Mouse (Mus musculus) ovary, postnatal 14 days (tissue): ENCODE data around the gene Plpp3.

ENCODE experiments used
- DNase-seq: peaks from one replicate; pipeline ENCODE4 v3.0.0; 2022; ENCODE audit warnings: low spot score

Gene Plpp3

DNA sequence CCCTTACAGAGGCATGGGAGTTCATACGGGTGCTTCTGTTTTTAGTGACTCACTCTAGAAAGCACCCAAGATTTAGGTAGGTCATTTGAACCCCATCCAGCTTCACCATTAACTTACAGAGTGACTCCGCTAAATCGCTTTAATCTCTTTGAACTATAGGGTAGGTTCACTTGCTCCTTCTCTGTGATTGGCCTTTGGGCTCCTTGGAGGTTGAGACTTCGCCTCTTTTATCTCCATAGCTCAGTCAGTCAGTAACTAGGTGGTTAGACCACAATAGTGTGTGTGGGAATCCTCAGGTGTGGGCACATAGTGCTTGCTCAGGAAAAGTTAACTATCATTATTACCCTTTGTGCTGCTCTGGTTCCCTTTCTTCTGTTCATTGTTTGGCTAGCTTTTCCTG, 33.7 kb downstream of the Plpp3 start:
- no peak for DNase-seq

DNA sequence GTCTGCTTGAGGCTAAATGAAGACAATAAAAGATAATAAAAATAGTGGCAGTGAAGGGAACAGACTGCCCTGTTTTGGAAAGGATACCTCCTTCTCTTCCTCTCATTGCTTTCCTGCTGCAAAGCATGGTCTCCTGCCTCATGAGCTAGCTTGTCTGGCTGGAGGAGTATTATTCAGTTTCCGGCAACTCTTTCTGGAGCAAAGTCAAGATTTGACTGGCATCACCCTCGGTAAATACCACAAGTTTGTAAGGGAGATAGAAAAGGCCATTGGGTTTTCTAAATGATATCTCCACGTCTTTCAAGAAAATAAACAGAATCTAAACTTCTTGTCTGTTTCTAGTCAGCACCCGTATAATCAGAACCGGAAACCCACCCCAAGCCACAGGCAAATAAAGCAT, 34.4 kb downstream of the Plpp3 start:
- no peak for DNase-seq

DNA sequence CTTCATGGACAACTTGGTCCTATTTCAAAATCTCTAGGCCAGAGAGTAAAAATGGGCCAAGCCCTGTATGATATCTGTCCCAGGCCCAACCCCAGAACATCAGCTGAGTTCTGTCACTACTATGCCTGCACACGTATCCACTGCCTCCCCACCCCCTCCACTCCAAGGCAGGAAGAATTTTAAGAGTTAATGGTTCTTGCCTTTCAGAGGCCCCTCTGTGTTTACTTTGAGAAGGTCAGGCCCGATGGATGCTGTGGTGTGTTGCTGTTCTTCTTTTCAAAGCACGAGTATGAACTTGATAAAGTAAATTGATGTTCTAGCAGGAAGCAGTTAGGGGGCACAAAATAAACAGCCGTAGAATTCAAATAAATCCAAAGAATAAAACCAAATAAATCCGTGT, 35.5 kb downstream of the Plpp3 start:
- no peak for DNase-seq

DNA sequence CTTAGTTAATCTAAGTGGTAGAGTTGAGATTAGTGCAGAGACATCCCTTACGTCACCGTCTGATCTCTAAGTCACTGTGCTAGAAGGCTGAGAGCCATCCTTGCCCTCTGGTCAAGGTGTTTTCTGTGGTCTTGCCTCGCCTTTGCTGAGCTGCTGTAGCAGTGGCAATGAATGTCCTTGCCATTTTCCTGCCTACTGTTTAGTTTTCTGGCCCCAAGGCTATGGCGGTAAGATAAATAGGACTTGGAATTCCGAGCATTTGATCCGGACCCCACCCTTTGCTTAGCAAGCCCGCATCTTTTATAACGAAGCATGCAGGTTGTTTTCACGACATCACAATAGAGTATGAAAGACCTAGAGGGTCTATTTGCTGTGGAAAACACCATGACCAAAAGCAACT, 38.1 kb downstream of the Plpp3 start:
- DNase-seq: no peak

DNA sequence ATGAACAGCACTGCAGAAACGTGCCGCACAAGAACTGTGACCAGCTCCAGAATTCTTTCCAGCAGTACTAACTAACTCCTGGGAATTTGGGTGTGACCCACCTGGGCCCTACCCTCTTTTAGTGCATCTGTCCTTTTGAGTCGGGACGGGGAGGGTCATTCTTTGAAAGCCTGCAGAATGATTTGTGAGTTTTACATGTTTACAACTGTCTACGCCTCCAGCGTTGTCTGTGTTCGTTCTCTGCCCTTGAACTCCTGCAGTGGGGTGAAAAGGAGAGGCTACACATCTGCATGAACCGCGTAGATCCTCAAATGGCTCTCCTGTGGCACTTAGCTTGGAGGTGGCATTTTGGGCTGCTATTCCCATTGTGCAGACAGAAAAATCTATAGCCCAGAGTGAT, 39.0 kb downstream of the Plpp3 start:
- no peak for DNase-seq

DNA sequence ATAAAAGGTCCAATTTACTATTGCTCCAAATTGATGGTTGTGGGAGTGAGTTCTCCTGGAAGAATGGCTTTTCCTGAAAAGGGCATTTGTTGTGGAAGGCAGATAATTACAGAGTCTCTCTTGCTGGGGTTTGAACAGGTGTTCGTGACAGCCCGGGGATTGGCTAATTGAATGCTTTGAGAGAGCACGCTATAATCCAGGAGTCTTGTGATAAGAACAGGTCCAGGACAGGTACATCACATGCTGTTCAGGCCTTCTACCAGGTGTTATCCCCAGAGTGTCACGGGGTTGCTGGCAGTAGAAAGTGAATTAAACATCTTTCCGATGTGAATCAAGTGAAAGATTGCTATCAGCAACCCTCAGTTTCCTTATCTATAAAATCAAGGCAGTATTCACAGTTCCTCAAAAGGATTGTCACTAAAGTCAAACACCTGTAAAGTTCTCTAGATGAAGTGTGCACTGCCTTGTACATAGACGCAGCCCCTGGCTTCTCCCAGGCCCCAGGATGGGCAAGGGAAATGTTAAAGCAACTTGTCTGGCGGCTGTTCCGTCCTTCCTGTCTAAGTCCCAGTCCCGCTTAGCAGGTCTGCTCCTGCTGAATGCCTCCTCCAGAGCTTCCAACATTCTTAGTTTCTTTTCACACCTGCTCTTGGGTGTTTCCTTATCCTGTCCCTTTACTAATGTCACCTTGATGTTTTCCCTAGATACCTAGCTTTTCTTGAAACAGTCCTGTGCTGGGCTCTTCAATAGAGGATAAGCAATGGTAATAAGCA, 40.0 kb downstream of the Plpp3 start:
- DNase-seq: no peak

DNA sequence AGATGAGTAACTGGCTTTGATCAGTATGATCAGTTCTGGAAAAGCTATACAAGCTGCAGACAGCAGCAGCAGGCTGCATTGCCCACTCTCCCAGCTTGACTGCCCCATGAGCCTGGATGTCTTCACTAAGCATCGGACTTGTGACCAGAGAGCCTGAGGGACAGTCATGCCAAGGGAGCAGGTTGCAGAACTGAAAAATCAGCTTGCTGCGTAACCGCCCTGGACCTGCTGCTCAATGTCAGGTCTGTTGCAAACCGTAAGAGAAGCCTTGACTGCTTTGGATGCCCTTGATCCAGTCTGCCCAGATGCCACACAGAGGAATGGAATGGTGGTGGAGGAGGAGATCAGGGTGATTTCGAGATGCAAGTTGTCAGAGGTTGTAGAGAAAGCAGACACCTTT, 41.5 kb downstream of the Plpp3 start:
- no peak for DNase-seq

DNA sequence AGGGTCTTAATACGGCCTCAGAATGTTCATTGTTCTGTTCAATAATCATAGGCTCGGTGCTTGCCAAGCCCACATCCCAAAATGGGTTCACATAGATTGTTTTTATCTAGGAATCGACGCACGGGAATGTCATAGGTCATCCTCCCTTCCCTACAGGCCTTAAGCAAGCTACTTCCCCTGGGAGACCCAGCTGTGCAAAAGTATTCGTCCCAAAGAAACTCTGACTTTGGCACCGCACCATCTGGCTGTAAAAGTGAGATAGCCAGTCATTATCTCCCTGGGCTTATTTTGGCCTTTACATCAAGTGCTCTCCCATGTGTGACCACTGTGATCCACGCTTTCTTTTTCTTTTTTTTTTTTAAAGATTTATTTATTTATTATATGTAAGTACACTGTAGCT, 42.2 kb downstream of the Plpp3 start:
- no peak for DNase-seq

DNA sequence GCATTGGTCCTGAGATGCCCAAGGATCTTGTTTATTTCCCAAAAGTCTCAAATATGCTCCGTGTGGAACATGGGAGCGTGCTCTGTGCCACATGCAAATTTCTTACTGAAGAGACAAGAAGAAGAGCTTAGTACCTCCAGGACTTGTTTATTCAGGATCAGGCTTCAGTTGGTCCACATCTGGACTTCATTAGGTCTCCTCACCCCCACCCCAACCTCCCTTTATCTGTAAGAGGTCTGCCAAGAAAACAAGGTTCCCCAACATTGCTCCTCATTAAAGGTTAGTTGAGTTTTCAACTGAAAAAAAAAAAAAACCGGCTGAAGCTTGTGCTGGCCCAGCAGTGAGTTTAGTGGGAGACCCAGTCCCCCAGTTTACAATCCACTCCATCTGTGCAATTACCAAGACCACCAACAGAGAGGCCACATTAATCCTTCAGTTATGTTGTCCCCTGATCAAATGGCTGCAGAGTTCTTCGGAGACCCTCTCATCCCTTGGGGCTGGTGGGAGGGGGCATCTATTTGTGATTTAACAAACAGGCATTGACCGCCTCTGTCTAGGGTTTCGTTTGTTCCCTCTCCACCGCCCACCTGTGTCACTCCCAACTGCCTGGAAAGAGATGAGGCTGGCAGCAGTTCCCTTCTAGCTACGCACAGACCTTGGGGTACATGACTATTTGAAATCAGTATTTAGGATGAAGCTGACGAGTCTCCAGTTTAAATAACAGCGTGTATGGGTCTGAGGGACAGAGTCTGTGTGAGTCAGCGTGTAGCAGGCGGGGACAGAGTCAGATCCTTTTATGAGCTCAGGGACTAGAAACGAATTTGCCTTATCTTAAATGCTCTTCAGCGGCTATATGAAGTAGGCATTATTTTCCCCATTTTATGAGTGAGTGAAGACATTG, 43.7 kb downstream of the Plpp3 start:
- no peak for DNase-seq

DNA sequence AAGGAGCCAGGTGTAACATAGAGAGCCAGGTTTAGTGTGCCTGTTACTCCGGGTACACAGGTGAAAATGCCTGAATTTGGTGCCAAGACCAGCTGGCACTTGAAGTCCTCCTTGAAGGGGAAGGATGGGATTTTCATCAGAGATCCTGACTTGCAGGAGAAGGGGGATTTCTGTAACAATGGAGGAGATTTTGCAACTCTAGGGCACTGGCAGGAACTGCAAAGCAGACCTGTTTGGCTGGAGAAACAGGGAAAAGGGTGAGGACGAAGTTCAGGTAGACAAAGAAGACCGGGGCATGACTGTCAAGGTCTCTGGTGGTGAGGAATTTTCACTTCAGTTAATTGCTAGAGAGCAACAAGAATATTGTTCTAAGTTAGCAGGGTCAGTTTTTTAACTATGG, 45.3 kb downstream of the Plpp3 start:
- no peak for DNase-seq

DNA sequence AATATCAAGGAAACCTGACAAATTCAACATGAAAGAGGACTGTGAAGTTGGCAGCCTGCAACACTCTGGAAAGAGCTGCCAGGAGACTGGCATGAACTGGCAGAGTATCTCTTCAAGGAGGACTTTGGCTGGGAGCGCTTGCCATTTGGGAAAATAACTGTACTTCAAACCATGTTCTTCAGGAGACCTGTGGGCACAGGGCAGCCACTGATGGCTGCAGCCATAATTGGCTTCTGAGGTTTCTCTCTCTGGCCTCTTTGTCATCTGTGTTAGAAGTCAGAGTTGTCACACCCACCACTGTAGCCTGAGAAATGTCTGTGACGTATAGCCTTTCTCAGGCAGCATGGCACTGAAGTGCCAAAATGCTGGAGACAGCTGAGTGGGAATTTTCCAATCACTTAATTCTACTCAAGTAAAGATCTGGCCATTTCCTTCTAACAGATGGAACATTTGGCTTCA, 46.2 kb downstream of the Plpp3 start:
- DNase-seq: no peak

DNA sequence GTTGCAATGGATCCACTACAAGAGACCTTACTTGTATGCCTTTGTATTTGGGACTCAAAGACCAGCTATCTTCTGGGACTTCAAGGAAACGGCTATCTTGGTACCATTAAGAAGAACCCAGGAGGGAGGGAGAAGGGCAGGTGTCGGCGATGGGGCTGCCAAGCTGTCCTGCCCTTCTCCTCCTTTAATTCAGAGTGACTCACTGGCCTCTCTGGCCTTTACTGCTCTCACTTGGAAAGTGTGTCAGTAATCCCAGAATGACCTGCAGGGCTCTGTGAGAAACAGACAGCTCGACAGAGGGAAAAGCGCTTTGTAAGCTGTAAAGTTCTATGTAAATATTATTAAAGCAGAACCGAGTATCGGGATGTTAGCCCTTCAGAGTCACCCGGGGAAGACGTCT, 46.9 kb downstream of the Plpp3 start:
- DNase-seq: no peak

DNA sequence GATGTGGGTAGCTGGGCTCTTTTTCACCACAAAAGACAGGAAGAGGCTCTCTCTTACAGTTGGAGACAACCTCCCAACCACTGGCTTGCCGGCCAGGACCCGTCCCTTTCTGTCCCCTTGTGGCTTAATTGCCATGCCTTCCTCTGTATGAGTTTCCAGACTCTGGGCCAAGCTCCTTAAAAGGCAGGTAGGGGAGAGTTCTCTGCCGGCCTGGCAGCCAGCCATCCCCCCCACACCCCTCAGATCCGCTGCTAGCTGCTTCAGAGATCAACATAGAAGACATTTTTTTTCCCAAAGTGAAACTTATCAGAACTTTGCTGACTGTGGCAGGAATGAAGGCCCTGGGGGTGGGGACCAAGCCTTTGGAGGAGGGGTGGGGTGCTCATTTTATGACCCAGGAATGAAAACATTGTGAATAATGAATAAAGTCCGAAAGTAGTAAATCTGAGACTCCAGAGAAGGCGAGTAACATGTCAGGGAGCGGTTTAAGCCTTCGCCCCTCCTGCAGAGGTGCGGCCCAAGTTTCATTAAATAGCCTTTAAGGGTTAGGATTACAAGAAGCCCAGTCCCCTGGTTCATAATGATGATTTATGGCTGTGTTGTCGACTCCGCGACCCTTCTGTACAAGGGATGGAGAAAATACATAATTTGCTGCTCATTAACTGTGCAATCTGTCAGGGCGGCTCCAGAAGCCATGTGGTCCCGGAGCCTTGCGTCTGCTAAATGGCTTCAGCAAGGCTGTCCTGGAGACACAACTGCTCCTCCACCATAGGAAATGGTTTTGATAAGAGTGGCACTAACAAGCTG, 48.1 kb downstream of the Plpp3 start:
- DNase-seq: no peak

DNA sequence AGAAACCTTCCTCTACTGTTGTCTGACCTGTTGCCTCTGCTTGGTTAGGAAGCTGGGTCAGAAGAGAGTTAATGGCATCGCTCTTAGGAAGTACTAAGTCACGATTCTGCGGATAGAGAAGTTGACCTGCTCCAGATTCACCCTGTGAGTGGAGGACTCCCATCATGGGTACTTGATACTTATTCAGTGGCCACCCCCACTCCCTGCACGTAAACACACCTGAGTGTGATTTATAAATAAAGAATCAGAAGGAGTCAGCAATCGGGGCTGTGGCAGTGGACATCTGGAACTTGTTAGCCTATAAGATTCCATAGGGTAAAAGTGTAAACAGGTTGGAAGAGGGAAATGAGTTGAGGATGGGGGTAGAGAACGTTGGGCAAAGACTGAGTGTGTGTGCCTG, 49.0 kb downstream of the Plpp3 start:
- DNase-seq: no peak

DNA sequence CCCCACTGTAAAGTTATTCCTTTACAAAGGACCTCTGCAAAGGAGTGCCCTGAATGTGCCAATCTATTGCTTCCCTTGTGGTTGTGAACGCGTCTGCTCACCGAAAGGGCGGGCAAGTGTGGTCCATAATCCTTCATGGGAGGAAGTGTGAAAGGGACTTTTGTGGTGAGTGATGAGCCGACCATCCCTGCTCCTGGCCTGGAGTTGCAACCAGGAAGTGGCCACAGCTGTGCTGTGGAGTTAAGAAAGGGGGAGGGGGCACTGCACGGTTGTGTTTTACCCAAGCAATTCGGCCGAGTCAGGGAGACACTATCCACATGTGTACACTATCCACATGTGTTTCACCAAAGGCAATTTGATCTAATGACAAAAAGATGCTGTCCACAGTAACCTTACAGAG, 49.8 kb downstream of the Plpp3 start:
- no peak for DNase-seq

DNA sequence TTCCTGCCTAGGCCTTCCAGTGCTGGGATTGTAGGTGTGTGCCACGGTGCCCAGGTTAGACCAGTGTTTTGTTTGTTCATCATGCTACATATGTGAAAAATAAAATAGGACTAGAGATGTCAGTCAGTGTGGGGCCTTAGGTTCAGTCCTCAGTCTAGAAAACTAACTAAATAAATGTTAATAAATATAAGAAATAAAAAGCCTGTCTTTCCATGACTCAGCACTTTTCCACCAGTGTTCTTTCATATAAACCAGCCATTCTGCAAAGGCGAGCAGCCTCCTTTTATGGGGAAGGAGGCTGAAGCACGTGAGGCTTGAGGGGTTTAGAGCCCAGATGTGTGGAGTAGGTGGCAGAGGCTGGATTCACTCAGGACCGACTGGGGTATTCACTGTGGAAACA, 50.5 kb downstream of the Plpp3 start:
- DNase-seq: no peak

DNA sequence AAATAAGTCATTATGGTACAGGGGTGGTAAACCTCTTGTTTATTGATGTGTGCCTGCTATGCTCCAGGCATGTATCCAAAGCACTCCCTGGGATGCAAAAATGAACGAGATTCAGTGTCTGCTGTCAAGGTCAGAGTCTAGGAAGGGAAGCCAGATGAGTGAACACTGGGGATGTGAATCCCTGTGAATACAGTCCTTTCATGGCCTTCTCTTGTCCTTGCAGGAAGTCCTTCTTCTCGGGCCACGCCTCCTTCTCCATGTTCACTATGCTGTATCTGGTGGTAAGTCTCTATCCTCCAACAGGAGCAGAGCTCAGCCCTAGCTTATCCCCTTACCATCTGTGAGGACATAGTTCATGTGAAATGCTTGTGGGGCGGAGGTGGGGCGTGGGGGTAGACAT, 51.8 kb downstream of the Plpp3 start:
- no peak for DNase-seq

DNA sequence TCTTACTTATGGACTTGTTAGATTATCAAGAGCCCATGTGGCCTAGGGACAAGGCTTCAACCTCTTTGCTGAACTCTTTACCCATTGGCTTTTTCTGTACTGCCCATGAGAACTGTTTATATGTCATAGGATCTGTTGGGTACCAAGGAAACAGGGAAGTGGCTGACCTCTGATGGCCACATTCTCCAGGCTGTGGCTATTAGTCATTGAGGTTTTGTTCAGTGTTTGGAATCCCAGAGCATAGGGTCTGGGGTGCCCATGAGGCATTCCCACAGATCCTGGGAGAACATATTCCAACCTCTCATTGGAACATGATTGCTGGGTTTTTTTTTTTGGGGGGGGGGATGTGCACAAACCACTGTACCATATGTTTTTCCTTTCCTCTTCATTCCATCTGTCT, 56.2 kb downstream of the Plpp3 start:
- no peak for DNase-seq

DNA sequence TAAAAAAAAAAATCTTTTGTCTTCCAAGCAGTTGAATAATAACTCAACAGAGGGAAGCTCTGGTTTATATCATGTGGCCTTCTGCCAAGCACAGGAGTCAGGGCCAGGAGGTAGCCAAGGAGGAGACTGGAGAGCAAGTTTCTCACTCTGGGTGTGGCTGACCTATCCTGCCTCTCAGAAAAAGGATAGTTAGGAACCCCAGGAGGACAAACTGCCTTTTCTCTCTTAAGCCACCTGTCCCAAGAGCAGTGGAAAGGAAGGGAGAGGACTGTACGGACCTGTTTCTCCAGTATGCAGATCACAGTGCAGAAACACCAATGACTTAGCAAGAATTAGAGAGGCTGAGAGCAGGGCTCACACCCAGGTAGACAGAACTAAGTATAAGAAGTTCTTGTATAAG, 57.3 kb downstream of the Plpp3 start:
- no peak for DNase-seq

DNA sequence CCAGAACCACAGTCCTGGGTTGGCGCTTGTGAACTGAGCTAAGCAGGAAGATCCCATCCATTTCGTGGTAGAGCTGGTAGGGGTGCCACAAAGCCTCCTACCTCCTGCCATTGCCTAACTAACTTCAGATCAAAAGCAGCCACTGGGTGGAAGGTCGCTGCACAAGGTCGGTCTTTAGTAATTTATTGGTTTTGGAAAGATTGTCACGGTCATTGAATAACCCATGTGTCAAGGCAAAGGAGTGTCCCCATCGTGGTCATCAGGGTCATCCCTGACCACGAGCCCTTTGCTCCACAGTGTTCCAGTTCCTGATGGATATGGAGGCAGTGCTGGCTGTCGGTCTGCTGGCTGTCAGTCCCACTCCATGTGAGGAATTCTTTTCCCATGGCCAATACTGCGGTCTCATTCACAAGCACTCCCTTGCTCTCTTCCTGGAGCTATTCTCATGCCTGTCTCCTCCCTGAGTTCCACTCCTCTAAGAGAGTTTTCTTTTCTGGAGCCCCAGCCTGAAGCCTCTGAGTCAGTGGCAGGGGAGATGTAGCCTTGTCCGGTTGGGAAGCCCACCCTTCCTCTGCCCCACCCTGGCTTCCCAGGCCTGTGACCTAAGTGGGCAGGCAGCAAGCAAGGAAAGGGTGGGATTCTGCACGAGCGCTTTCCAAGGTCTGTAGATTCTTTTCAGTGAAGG, 58.7 kb downstream of the Plpp3 start:
- DNase-seq: no peak

DNA sequence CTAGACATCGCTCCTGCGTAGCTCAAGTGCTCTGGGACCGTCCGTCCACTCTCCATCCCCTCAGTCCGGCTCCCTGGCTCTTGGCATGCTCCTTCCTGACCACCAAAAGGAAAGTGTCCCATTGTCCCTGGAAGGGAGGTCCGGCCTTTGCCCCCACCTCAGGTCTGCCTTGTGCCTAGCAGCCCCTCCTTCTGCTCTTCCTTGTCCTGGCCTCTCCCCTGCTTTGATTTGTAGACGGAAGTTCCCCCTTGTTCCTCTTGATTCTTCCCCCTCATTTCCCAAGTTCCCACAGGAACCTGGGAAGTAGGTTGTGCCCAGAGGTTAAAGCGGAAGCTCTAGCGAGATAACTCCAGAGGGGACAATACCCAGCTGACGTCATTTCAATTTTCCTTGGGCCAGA, 61.1 kb downstream of the Plpp3 start:
- DNase-seq: no peak

DNA sequence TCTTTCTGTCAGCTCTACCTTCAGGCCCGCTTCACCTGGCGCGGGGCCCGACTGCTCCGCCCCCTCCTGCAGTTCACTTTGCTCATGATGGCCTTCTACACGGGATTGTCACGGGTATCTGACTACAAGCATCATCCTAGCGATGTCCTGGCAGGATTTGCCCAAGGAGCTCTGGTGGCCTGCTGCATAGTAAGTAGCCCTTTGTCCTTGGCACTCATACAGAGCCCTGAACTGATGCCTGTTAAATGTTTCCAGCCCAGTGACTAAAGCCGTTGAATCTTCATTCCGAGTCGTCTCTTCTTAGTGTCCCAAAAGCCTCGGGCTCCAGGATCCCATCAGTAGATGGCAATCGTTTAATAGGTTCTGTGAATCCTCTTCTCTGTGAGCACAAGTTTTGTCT, 62.2 kb downstream of the Plpp3 start:
- no peak for DNase-seq
